Mouse (Mus musculus): ENCODE measurements around the gene Olfr205. TPM values are rescaled to one million over a fixed set of nuclear protein-coding genes. Genes with fewer than 3 reads are reported as not detected.
"Not testable (repeated sequence)": the region's sequence is repeated elsewhere in the genome, so short reads cannot be mapped to it uniquely, and the experiment has no call there.

Gene Olfr205
- not detected in 2 replicates for polyA plus RNA-seq (2015; fragmentation: Nextera tagmentation; extraction: Ambion mirVana)

- Histone ChIP-seq H3K4me3 (replicated peaks) (no peak within 1 kb of the TSS), H3K9me3 (replicated peaks) (peaks cover 4% of the 10 kb centered on the region; the same call in 1 of the 2 replicates), H3K4me2 (no peak within 1 kb of the TSS), H3K27ac (no peak within 1 kb of the TSS), H3K4me1 (replicated peaks) (no peaks in the 10 kb centered on the region), H3K9ac (no peak within 1 kb of the TSS), H3K27me3 (no peaks in the 10 kb centered on the region), H3K36me3 (no peaks in the 10 kb centered on the region)
- ATAC-seq (ENCODE audit: low read depth) (no peak), DNase-seq (no peak)
Measured at GRCm38 (mm10) chr16:59331038-59331437, at the start of gene Olfr205. Gene Olfr205, minus strand, starts transcription at chr16:59331138.

- DNase-seq (no peak), ATAC-seq (ENCODE audit: low read depth) (no peak)
- H3K27me3 ChIP-seq: no peaks in the 10 kb centered on the region
- H3K9me3 ChIP-seq (replicated peaks): no peaks in the 10 kb centered on the region
- WGBS (ENCODE audit: insufficient replicate concordance): 37% methylated on average over 2 of the region's 2 CpGs
- H3K4me1 ChIP-seq (replicated peaks): no peaks in the 10 kb centered on the region
- H3K36me3 ChIP-seq: no peaks in the 10 kb centered on the region
- no peak within 1 kb of the TSS for H3K4me2 ChIP-seq
- H3K9ac ChIP-seq: no peak within 1 kb of the TSS
- no peak within 1 kb of the TSS for H3K4me3 ChIP-seq (replicated peaks)
- H3K27ac ChIP-seq: no peak within 1 kb of the TSS
Measured at GRCm38 (mm10) chr16:59363893-59364292, 33.0 kb upstream of the Olfr205 start, which contains the start of gene Olfr209. Gene Olfr209, minus strand, starts transcription at chr16:59363993.

DNA sequence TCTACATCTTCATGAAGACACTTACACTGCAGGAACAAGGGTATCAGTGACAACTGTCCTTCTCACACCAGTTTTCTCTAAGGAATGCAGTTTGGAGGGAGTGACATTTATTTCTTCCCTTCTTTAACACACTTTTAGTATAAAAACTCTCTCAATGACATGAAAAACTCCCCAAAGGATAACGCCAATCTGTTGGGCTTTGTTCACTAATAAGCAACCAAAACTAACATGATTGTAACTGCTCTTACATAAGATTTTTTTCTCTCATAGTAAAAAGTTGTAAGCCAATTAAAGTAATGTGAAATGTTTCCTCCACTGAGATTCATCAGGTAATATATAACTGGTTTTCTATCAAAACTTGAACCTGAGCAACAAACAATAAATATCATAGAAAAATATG, 18.2 kb upstream of the Olfr205 start, which contains the start of gene Olfr206:
Gene Olfr206 (minus strand): TSS at position 101 of the 400 bp plus-strand sequence.
- H3K9me3 ChIP-seq (replicated peaks): no peaks in the 10 kb centered on the region
- 39% methylated on average over 1 of the region's 1 CpGs for WGBS (ENCODE audit: insufficient replicate concordance)
- no peak within 1 kb of the TSS for H3K27ac ChIP-seq
- H3K27me3 ChIP-seq: no peaks in the 10 kb centered on the region
- ATAC-seq (ENCODE audit: low read depth): no peak
- no peak within 1 kb of the TSS for H3K4me2 ChIP-seq
- no peak for DNase-seq
- H3K4me3 ChIP-seq (replicated peaks): no peak within 1 kb of the TSS
- no peaks in the 10 kb centered on the region for H3K36me3 ChIP-seq
- H3K9ac ChIP-seq: no peak within 1 kb of the TSS
- H3K4me1 ChIP-seq (replicated peaks): no peaks in the 10 kb centered on the region

DNA sequence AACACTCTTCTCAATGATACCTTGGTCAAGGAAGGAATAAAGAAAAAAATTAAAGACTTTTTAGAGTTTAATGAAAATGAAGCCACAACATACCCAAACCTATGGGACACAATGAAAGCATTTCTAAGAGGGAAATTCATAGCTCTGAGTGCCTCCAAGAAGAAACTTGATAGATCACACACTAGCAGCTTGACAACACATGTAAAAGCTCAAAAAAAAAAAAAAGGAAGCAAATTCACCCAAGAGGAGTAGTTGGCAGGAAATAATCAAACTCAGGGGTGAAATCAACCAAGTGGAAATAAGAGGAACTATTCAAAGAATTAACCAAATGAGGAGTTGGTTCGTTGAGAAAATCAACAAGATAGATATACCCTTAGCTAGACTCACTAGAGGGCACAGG, 7.7 kb downstream of the Olfr205 start:
- not testable (repeated sequence) for H3K27me3 ChIP-seq; ATAC-seq (ENCODE audit: low read depth); H3K27ac ChIP-seq; H3K9me3 ChIP-seq (replicated peaks); H3K9ac ChIP-seq; H3K4me1 ChIP-seq (replicated peaks); H3K4me2 ChIP-seq; H3K36me3 ChIP-seq; DNase-seq; H3K4me3 ChIP-seq (replicated peaks)
- WGBS (ENCODE audit: insufficient replicate concordance): 28% methylated on average over 1 of the region's 1 CpGs

DNA sequence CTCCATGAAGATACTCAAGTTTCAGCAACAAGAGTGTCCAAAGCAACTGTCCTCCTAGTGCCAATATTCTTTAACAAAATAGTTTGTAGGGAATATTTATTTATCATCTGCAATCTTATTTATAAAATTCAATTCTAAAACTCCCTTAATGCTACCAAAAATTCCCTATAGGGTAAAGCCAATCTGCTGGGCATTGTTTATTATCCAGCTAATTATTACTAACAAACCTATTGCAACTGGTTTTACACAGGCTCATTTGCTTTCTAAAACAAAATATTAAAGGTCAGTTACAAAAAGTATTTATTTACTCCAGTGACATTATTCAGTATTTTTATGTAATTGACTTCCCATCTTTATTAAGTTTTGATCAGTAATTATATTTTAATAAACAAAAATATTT, 12.8 kb downstream of the Olfr205 start, which contains the start of gene Olfr204:
Gene Olfr204 (minus strand): TSS at position 101 of the 400 bp plus-strand sequence.
- Histone ChIP-seq H3K4me3 (replicated peaks) (no peak within 1 kb of the TSS), H3K9ac (no peak within 1 kb of the TSS), H3K4me2 (no peak within 1 kb of the TSS), H3K27ac (no peak within 1 kb of the TSS), H3K36me3 (no peaks in the 10 kb centered on the region), H3K27me3 (no peaks in the 10 kb centered on the region), H3K9me3 (replicated peaks) (no peaks in the 10 kb centered on the region), H3K4me1 (replicated peaks) (no peaks in the 10 kb centered on the region)
- no peak for DNase-seq
- no peak for ATAC-seq (ENCODE audit: low read depth)

DNA sequence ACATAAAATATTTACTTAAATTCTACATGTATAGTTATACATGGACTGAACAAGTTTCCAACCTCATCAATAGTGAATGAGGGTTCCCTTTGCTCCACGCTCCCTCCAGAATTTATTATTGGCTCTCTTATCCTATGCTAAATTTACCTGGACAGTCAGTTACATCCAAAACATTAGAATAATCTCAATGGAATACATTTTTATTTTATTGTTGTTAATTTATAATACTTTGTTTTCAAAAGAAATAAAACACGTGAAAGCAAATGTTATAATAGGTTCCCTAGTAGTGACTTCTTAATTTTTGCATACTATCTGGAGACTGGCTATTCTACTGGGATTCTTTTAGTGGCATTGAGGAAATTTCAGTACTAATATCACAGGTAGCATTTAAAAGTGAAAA, 32.4 kb downstream of the Olfr205 start, which contains the start of gene Olfr203:
Gene Olfr203 (plus strand): TSS at position 301 of the 400 bp plus-strand sequence.
- H3K9me3 ChIP-seq (replicated peaks): no peaks in the 10 kb centered on the region
- no peaks in the 10 kb centered on the region for H3K27me3 ChIP-seq
- H3K9ac ChIP-seq: no peak within 1 kb of the TSS
- H3K4me3 ChIP-seq (replicated peaks): no peak within 1 kb of the TSS
- 59% methylated on average over 2 of the region's 2 CpGs for WGBS (ENCODE audit: insufficient replicate concordance)
- no peak for DNase-seq
- no peak within 1 kb of the TSS for H3K4me2 ChIP-seq
- no peaks in the 10 kb centered on the region for H3K4me1 ChIP-seq (replicated peaks)
- no peak for ATAC-seq (ENCODE audit: low read depth)
- no peaks in the 10 kb centered on the region for H3K36me3 ChIP-seq
- H3K27ac ChIP-seq: no peak within 1 kb of the TSS

- H3K27ac ChIP-seq; ATAC-seq (ENCODE audit: low read depth); H3K9me3 ChIP-seq (replicated peaks); H3K9ac ChIP-seq; H3K36me3 ChIP-seq; H3K27me3 ChIP-seq; H3K4me2 ChIP-seq; H3K4me1 ChIP-seq (replicated peaks); H3K4me3 ChIP-seq (replicated peaks); DNase-seq: not testable (repeated sequence)
- 39% methylated on average over 9 of the region's 9 CpGs for WGBS (ENCODE audit: insufficient replicate concordance)
Measured at GRCm38 (mm10) chr16:59287576-59287975, 43.4 kb downstream of the Olfr205 start.

DNA sequence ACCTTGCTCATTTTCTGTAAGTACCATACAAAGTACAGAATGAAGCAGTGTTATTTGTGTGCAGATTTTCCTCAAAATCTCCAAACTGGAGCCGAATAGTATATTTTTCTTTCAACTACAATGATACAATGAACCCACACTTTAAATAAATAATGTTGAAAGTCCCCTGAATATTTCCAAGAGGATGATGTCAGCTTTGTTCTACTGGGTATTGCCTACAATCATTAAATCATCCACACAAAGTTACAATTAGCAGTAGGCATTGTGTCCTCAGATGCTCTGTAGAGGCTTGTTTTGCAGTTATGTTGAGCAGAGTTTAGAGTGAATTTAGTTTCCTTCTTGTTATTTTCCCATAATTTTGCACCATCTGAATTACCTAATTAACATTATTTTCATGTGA, 44.2 kb downstream of the Olfr205 start, which contains the start of gene Olfr202:
Gene Olfr202 (minus strand): TSS at position 101 of the 400 bp plus-strand sequence.
- Histone ChIP-seq H3K27ac (no peak within 1 kb of the TSS), H3K4me3 (replicated peaks) (no peak within 1 kb of the TSS), H3K9me3 (replicated peaks) (no peaks in the 10 kb centered on the region), H3K4me2 (no peak within 1 kb of the TSS), H3K9ac (no peak within 1 kb of the TSS), H3K36me3 (no peaks in the 10 kb centered on the region), H3K27me3 (no peaks in the 10 kb centered on the region), H3K4me1 (replicated peaks) (no peaks in the 10 kb centered on the region)
- ATAC-seq (ENCODE audit: low read depth): no peak
- 68% methylated on average over 1 of the region's 1 CpGs for WGBS (ENCODE audit: insufficient replicate concordance)
- DNase-seq: no peak

GRCm38 (mm10) chr16:59283476-59283875, 47.5 kb downstream of the Olfr205 start:
- no peak for ATAC-seq (ENCODE audit: low read depth)
- WGBS (ENCODE audit: insufficient replicate concordance): 42% methylated on average over 1 of the region's 1 CpGs
- DNase-seq: no peak
- no peaks in the 10 kb centered on the region for H3K4me1 ChIP-seq (replicated peaks)
- no peaks in the 10 kb centered on the region for H3K27me3 ChIP-seq
- no peaks in the 10 kb centered on the region for H3K36me3 ChIP-seq
- H3K9me3 ChIP-seq (replicated peaks): no peaks in the 10 kb centered on the region
- no peak overlapping the region for H3K4me3 ChIP-seq (replicated peaks)
- no peak overlapping the region for H3K27ac ChIP-seq
- no peak overlapping the region for H3K4me2 ChIP-seq
- H3K9ac ChIP-seq: no peak overlapping the region

GRCm38 (mm10) chr16:59280542-59280941, 50.4 kb downstream of the Olfr205 start:
- no peak overlapping the region for H3K4me2 ChIP-seq
- H3K9ac ChIP-seq: no peak overlapping the region
- H3K4me3 ChIP-seq (replicated peaks): no peak overlapping the region
- no peak overlapping the region for H3K27ac ChIP-seq
- WGBS (ENCODE audit: insufficient replicate concordance): 34% methylated on average over 3 of the region's 3 CpGs
- H3K4me1 ChIP-seq (replicated peaks): no peaks in the 10 kb centered on the region
- no peaks in the 10 kb centered on the region for H3K27me3 ChIP-seq
- H3K36me3 ChIP-seq: no peaks in the 10 kb centered on the region
- ATAC-seq (ENCODE audit: low read depth): peak; percentile 99
- peak; percentile 32 for DNase-seq
- no peaks in the 10 kb centered on the region for H3K9me3 ChIP-seq (replicated peaks)

Measured in liver, embryonic 13.5 days (tissue).